Mouse (Mus musculus) thymus, postnatal 14 days (tissue): ENCODE measurements around the gene 6430548M08Rik.

Experiments
- DNase-seq: peaks from one replicate; pipeline ENCODE4 v3.0.0; 2021

Gene 6430548M08Rik

DNA sequence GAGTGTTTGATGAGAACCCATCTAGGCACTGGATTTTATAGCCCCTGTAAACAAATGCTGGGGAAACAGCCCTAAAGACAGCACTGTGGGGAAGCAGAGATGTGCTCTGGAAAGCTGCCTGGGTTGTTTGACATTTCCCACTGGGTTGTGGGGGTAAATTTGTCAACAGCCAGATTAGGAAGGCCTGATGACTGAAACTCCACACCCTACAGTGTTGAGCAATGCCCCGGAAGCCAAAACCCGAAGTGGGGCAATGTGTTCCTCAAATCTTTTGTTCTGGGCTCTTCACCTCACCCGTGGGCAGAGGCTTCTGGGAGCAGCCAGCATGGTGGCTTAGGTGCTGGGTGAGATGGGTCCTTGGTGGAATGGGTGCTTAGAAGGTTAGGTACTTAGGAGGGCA lies 4.8 kb upstream of the 6430548M08Rik start:
- no peak for DNase-seq

DNA sequence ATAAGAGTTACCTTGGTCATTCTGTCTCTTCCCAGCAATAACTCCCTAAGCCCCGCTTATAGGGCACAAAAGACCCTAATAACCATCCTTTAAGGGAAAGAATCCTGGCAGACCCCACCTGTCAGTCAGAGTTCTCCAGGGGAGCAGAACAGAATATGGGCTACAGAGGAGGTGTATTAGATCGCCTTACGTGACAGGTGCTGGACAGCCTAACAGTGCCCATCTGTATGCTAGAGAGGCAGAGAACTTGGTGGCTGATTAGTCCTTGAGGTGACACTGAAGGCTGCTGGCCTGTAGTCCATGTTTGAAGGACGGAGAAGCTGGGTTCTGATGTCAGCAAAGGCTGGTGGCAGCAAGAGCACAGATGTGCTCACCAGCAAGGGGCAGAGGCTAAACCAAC lies 3.0 kb upstream of the 6430548M08Rik start:
- no peak for DNase-seq

DNA sequence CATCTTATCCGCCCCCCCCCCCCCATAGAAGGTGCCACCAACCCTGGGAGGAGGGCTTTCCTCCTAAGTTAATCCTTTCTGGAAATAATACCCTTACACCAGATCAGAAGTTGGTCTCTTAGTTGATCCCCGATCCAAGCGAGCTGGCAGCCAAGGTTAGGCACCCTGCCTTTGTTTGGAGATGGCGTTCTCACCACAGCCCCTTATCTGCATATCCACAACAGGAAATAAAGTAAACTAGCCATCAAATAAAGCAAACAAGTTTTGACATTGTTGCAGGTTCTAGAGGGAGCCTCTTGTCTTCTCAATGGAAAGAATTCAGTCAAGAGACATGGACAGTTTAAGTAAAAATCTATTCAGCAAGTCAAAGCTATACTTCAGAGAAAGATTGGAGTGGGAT lies 2.6 kb upstream of the 6430548M08Rik start:
- DNase-seq: no peak

DNA sequence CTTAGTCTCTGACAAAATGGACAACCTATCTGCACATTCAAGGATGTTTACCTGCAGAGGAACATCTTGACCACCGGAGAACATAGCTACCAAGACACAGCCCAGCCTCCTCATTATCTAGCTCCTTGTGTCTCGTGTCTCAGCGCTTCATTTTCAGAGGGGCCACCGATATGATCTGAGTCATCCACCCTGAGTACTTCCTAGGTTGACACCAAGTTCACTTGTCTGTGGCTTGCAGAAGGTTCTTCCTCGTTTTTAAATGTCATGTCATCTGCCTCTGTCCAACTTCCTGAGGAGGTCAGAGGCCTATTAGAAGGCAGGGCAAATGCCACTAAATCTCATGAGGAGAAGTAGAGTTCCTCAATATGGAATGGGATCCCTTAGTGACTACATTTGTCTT lies 1.4 kb upstream of the 6430548M08Rik start:
- DNase-seq: no peak

DNA sequence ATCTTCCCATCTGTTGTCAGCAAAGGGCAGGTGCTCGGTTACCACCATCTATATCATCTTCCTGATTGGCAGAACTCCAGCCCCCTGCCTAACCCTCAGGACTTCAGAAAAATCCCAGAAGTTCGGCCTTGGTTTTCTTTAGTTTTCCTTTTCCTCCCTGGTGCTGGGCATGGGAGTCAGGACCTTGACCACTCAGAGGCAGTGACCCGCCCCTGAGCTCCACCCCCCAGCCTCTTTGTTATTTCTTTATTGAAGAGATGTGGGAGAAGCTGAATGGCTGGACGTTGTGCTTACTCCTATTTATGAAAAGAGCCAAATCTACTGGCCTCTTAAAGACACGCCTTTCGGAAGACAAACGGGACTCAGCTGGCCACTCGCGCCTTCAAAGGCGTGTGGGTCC lies 646 bp upstream of the 6430548M08Rik start:
- DNase-seq: no peak

DNA sequence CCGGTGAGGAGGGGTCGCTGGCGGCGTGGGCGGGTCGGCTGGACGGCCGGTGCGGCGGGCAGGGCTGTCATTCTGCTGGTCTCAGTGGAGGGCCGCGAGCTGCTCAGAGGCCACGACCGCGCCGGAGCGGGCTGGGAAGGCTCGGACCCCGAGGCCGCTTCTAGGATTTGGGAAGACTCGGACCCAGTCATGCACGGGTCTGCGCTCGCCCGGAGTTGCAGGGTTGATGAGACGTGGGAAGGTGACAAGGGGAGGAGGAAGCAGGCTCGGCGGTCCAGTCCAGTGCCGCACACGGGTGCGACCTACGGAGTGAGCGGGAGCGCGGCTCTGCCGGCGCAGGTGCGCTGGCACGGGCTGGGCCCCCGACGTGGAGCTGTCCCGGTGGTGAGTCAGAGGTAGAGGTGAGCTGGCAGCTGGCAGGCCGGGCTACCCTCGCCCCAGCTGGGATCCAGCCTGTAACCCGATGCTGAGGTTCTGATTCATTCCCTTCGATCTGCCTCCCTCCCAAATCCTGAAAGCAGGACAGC lies 426 bp downstream of the 6430548M08Rik start:
- no peak for DNase-seq

DNA sequence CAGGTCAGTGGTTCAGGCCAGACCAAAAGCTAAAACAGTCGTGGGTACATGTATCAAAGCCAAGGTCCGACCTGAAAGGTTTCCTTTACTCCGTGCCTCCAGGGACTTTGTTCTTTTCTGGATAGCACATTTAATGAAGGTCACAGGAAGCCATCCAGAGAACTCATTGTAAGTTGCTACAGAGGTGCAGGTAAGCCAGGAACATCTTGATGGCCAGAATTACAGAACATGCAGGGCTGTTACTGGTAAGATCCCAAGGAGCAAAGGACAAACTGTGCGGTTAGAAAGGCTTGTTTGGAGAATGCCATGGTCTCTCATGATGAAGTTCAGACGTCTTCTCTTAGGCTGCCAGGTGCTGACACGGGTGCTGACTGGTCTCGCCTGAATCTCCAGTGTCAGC lies 2.6 kb downstream of the 6430548M08Rik start:
- DNase-seq: no peak

DNA sequence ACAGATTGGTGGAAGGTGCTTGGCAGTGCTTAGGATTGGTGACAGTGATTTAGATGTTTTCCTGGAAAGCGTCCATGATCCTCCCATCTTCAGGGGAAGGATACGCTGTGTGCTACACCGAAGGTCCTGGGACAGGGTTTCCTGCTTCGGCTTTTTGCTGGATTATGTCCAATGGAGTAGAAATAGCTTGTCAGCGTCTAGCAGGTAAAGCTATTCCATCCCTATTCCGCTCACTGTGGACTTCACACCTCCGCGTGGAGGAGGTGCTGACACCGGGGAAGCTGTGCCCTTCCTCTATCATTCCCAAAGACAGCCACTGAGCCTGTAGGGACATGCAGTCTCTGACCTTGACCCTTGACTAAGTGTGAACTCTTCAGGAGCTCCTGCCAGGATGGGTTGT lies 4.2 kb downstream of the 6430548M08Rik start:
- no peak for DNase-seq

DNA sequence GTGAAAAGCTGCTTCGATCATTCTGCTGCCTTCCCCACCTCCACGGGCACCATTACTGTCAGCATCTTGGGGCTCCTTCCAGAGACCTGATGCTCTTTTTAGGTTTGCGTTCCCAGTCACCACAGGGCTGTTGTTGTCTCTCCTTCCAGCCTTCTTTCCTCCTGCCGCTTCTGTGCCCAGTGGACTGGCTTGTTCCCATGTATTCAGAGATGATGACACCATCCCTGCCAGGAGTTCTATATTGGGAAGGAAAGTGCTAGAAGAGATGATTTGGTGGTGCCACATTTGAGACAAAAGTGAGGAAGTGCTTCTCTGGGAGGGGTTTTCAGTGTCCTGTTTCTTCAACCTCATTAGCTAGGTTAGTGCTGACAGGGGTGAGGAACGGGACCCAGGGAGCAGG lies 4.9 kb downstream of the 6430548M08Rik start:
- DNase-seq: no peak

DNA sequence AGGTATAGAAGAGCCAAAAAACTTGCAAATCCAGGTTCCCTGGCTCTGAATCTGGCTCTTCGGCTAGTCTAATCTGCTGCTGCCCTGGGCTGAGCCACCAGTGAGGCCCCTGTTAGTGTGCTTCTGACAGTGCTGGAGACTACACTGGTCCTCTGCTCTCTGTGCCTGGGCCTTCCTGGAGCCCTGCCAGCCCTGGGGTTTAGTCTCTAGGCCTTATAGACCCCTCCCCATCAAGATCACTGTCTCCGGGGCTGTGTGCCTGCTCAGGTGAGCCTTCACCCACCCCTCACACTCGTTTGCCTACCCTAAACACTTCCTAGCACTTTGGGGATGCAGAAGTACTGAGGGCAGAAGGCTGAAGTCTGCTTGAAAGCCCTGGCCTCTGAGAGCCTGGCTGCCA lies 5.5 kb downstream of the 6430548M08Rik start:
- no peak for DNase-seq

DNA sequence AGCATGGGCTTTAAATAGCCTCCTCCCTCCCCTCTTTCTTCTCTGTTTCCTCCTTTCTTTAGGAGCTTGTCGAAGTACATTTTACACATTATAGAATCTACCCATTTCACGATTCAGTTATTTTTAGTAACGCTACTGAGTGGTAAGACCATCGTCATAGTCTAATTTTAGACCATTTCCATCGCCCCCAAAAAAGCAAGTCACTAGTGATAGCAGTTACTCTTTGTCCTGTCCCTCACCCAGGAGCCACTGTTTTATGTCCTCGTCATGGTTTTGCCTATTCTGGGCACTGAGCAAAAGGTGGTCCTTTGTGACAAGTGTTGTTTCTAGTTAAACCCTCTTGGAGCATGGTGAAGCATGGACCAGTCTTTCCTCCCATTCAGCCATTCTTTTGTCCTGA lies 6.0 kb downstream of the 6430548M08Rik start:
- no peak for DNase-seq

DNA sequence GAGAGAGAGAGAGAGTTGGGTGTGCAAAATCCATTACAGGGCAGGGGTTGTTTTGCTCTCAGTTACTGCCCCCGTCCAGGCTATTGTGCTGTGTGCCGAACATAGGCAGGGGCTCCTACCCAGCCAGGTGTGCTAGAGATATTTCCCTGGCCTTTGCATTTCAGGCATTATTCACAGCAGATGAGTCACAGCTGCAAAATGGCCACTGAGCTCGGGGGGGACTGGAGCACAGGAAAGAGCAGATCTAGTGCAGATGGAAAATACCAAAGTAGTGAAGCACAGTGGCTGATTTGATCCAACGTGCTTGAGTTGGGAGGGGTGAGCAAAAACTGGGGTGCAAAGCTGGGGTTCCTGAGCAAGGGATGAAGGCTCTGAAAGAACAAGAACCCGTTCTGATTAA lies 7.0 kb downstream of the 6430548M08Rik start:
- DNase-seq: no peak

DNA sequence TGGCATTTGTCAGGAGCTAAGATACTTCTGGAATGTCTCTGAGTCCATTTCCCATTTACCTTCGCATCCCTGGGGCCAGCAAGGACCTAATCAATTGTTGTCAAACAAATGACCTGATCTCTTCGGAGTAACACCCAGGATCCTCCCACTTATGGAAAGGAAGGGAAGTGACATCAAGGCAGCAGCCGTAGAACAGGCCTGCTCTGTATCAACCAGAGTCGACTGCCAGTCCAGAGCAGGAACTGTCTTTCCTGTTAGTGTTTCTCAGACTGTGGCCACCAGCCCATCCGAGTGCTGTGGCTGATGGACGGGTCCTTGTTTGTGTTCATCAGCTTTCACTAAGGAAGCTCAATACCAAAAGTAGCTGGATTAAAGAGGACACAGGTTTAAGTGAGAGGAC lies 10.3 kb downstream of the 6430548M08Rik start:
- no peak for DNase-seq

DNA sequence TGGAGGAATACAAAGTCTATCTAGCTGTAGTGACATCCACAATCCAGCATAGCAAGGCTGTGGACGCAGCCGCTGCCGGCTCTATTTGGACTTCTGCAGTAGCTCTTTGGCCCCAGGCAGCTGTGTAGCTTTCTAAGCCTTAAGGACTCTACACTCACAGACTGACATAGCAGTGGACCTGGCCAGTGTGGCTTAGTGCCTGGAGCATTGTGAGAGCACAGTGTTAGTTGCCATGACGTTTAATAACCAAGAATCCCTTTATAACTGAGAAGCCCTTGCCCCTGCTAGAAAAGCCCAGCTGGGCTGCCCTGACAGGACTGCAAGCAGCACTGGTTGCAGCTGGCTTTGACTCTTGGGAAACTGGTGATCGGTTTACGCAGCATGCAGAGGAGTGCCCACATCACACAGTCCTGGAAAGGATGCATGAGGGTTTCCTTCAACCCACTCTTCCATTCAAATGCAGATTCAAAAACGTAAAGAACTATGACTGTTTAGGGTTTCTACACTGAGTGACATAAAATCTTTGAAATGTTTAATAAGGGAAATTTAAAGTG lies 11.0 kb downstream of the 6430548M08Rik start:
- DNase-seq: no peak

DNA sequence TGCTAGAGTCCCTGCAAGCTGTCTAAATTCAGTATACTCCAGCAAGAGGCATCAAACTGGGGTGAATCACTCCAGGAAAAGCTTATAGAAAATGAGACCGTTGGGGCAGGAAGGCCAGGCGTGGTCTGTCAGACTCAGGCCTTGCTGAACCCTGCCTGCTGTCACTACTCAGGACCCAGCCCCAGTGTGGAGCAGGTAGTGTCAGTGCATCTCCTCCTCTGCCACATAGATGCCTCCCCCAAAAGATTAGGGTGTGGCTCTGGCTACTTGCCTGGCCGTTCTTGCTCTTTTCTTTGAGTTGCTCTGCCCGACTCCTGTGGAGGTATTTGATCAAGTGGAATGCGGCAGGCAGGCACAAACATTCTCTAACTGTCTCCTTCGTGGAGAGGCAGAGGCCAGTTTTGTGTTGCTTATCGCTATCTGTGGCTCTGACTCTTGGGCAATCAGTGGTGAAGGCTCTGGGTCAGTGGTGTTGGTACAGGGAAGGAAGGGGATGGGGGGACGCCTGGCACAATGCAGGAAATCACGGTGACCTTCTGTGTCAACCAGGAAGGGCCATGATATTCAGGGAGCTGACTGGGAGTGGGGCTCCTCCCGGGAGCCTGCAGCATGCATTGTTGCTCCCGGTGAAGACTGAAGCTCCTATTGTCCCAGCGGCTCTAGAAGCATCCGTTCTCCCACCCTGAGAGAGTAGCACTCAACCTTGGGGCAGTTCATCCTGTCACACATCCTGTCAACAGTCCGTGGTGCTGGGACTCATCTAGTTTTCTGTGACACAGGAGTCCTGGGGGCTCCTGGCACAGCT lies 12.6 kb downstream of the 6430548M08Rik start:
- DNase-seq: no peak

DNA sequence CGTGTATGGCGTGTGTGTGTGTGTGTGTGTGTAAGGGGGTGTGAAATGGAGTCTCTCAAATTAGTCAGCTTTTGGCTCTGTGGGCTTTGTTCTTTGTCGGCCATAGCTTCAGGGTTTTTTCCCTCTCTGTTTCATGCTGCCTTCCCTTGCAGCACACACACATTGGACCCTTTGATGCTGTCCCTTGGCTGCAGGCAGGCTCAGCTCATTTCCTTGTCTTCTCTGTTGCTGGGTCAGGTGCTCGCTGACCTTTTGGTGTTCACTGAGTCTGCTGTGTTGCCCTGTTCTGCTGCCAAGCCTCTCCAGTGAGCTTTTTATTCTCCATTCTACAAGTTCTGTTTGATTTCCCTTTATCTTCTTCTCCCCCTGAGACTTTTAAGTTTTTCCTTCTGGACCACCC lies 15.6 kb downstream of the 6430548M08Rik start:
- no peak for DNase-seq

DNA sequence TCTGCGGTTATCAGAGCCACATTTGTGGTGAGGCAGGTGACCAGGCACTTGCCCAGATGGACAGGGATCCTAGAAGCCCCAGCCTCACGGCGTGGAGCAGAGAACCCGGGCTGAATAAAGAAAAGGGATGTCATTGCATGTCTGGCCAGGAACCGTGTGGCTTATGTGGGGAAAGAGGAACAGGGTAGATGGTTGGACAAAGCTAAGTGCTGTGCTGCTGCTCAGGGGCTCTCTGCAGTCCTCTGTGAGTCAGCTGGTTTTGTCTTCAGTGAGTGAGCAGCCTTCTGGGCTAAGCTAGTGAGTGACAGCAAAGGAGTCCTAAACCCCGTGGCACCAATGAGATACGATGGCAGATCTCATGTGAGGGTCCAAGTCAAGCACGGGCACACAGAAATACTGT lies 17.2 kb downstream of the 6430548M08Rik start:
- no peak for DNase-seq

DNA sequence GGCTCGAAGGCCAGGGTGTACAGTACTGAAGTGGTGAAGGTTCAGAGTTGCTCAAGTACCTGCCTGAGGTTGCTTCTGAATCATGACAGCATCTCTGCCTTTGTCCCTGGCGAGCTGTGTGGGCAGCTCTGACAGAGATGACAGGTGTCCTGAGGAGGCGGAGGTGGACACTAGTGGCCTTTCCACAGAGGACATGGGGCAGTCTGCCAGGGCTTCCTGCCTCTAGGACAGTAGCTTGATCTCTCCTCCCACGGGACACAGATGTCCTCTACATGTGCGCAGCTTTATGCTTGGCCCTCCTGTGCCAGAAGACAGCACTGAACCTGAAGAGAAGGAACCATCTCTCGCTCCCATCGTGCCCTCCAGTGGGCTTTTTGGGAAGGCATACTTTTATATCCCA lies 19.2 kb downstream of the 6430548M08Rik start:
- no peak for DNase-seq

DNA sequence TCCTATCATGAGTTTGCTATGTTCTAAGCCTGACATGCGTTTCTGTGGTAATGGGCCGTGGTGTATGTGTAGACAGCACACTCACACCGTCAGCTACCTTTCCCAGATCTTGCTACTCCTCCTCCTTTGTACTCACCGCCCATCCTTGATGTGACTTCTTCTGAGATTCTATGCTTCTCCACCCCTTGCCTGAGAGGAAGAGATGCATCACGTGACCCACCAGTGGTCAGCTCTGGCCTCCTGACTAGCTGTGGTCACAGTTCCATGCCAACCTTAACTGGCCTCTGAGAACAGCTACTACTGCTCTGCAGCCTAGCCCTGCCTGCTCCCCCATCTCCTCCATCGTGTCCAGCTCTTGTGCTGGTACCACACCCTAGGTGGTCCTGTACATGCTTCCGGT lies 21.7 kb downstream of the 6430548M08Rik start:
- no peak for DNase-seq

DNA sequence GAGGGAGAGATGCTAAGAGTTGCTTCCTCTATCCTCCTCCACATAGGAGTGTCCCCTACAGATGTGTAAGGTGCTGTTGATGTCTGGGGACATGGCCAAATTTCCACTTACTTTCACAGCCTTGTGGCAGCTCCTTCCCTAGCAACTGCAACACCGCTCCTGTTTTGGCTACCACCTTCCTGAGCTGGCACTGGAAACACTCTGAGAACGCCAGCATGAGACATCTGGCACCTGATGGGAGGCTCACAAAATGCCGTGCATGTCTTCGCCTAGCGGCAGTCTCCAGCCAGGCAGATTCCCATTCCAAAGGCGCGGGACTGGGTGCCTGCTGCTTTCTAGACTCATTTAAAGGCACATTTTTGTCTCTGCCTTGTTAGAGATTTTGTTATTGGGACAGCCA lies 22.7 kb downstream of the 6430548M08Rik start:
- DNase-seq: no peak

DNA sequence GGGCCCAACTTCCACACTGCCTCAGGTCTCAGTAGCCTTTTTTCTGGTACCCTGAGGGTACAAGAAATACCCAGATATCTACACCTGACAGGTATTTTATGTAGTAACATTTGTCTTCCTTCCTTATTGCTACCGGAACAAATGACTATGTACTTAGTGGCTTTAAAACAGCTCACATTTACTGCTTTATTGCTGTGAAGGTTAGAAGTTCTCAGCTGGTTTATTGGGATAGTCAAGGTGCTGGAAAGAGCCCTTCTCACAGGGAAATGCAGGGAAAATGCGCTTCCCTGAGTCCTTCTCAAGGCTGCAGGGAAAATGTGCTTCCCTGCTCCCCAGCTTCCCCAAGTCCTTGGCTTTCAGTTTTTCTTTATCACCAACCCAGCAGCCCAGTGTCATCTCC lies 25.0 kb downstream of the 6430548M08Rik start:
- no peak for DNase-seq

DNA sequence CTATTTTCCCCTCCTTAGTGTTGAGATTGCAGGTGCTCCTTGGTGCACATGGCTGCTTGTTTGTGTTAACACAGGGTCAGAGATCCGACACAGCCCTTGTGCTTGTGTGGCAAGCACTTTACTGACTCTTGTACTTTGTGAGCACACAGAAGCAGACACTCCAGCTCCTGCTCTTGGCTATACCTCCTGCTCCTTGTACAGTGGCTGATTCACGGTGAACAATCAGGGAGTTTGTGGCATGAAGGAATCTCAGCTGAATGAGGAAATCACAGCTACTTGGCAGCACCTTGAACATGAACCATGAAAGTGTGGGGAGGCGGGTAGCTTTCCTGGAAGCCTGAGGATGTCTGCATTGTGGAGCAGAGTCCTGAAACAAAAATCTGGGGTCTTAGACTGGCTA lies 26.8 kb downstream of the 6430548M08Rik start:
- no peak for DNase-seq

DNA sequence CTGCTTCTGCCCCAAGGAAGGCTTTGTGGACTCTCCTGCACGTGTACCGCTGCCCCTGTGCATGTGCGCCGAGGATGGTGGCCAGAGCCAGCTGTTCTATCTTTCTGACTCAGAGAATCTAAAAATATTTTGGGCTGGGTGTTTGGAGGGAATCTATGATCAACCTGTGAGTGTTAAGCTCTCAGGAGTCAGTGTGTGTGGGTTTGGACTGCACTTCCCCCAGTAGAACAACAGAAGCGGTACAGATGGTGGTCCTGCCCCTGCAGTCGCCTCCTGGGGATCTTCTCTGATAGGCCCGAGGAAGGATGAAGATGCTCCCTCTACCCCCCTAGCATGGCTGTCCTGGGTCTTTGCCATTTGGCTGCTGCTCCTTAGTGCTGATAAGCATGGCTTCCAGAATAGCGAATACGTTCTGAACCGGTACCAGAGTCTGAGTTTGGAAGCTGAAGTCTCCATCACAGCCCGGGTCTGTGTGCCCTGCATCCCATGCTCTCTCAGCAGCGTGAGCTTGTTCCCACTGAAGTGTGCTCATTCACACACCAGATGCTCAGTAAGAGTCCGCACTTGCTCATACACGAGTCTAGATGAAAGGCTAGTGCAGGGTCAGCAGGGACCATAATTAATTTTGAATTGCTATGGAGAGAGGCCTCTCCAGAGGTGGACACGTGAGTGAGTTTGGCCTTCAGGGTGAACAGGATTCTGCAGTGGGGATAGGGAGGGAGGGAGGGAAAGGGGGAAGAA lies 30.1 kb downstream of the 6430548M08Rik start:
- DNase-seq: no peak
